Comparison of ENCODE assay signal across 14 mouse cellular contexts in genomic region chr4:116402708-116403107, GRCm38 (mm10).
DNase-seq lines count a peak whose midpoint lies in the region; ATAC-seq and TF ChIP-seq lines count a peak whose summit lies in the region.
"Had no signal": no experiment of that assay in that cellular context is flagged by ENCODE, and none has a peak within 500 bp of the region (broad histone marks: within the 10 kb centered on the region; RNA-seq: fewer than 3 reads in every experiment).

No protein-coding gene starts in this region.

- in situ Hi-C loops in CH12.LX (cut with MboI; ENCODE audit: low pct_ligation_motif_present, low pct_unique_long_range_greater_than_20kb, low sequenced_read_pairs) = no loop called here

- DNase-seq in hindbrain, embryonic 14.5 days (ENCODE audit: low spot score) = no peak
- no peak for DNase-seq in CH12.LX (ENCODE audit: extremely low read depth)
- peak; percentile 13 for DNase-seq in c-Kit-positive CD71-negative TER-119-negative erythroid progenitor cells, embryonic 14.5 days (ENCODE audit: low read depth)
- no peak for DNase-seq in cerebellum, adult 11-12 months
- DNase-seq: adrenal gland, adult 8-10 months; gastrocnemius, adult 2 months; lung, postnatal 10 days had no signal

- 88% methylated on average over 1 of the region's 1 CpGs for WGBS in hindbrain, embryonic 14.5 days
- 91% methylated on average over 1 of the region's 1 CpGs for WGBS in hindbrain, embryonic 12.5 days
- 36% methylated on average over 1 of the region's 1 CpGs for WGBS in liver, embryonic 15.5 days (ENCODE audit: insufficient replicate concordance)

- no peak for ATAC-seq in hindbrain, embryonic 14.5 days (ENCODE audit: low FRiP score)
- ATAC-seq in hindbrain, embryonic 12.5 days (ENCODE audit: low FRiP score) = no peak
- ATAC-seq in liver, embryonic 15.5 days (ENCODE audit: insufficient read depth) = 0 out of 2 replicates have a peak, but pooled peaks have one; percentile 51
- no peak for ATAC-seq in megakaryocyte, adult 5-6 weeks (ENCODE audit: poor library complexity, severe bottlenecking)
- ATAC-seq in monocyte, adult 5-6 weeks (replicated peaks; ENCODE audit: insufficient number of reproducible peaks, low FRiP score, low TSS enrichment, poor library complexity, severe bottlenecking) = no peak
- ATAC-seq: CD4-positive, CD25-positive, alpha-beta regulatory T cell, adult 4 months had no signal

- H3K79me2 ChIP-seq in CH12.LX (replicated peaks; ENCODE audit: control insufficient read depth, extremely low read depth, insufficient read depth, poor library complexity, severe bottlenecking) = no peaks in the 10 kb centered on the region

- TF ChIP-seq EP300 in CH12.LX (IDR thresholded peaks at IDR 0.05; ENCODE audit: low read length) = no peak

- H3K4me2 ChIP-seq in hindbrain, embryonic 14.5 days (replicated peaks) = peak overlapping the region; percentile 57
- H3K4me2 ChIP-seq in hindbrain, embryonic 12.5 days (replicated peaks) = no peak overlapping the region
- H3K4me2 ChIP-seq in CH12.LX (ENCODE audit: insufficient read depth, low read depth, poor library complexity, severe bottlenecking) = no peak overlapping the region
- H3K4me2 ChIP-seq in liver, embryonic 15.5 days = peak overlapping the region; percentile 9; the same call in 1 of the 2 replicates

- no peak for TF ChIP-seq CTCF in CH12.LX (conservative IDR thresholded peaks at IDR 0.05 in 1 of 2, IDR thresholded peaks at IDR 0.05 in 1 of 2; ENCODE audit: low read depth in 2 of 2, low read length in 2 of 2)

- TF ChIP-seq RAD21 in CH12.LX (IDR thresholded peaks at IDR 0.05; ENCODE audit: low read depth, low read length) = no peak

- no peak overlapping the region for H3K27ac ChIP-seq in hindbrain, embryonic 14.5 days
- H3K27ac ChIP-seq in hindbrain, embryonic 12.5 days = no peak overlapping the region
- no peak overlapping the region for H3K27ac ChIP-seq in CH12.LX (ENCODE audit: insufficient read depth, low read depth)
- H3K27ac ChIP-seq in liver, embryonic 15.5 days (replicated peaks) = peak overlapping the region; percentile 33
- H3K27ac ChIP-seq: gastrocnemius, adult 2 months; heart, embryonic 10.5 days had no signal

- TF ChIP-seq POLR2A in CH12.LX (IDR thresholded peaks at IDR 0.05; ENCODE audit: low read depth, low read length) = no peak

- H3K9me3 ChIP-seq in hindbrain, embryonic 14.5 days (ENCODE audit: control insufficient read depth, low read length) = no peaks in the 10 kb centered on the region
- H3K9me3 ChIP-seq in hindbrain, embryonic 12.5 days (replicated peaks) = no peaks in the 10 kb centered on the region
- H3K9me3 ChIP-seq in CH12.LX (replicated peaks; ENCODE audit: low read length) = no peaks in the 10 kb centered on the region
- H3K9me3 ChIP-seq in liver, embryonic 15.5 days (replicated peaks) = no peaks in the 10 kb centered on the region
- H3K9me3 ChIP-seq: heart, embryonic 10.5 days had no signal

- H3K9ac ChIP-seq in hindbrain, embryonic 14.5 days = no peak overlapping the region
- H3K9ac ChIP-seq in hindbrain, embryonic 12.5 days = no peak overlapping the region
- H3K9ac ChIP-seq in CH12.LX (ENCODE audit: insufficient read depth, low read depth) = no peak overlapping the region
- H3K9ac ChIP-seq in liver, embryonic 15.5 days = no peak overlapping the region

- H3K4me1 ChIP-seq in hindbrain, embryonic 14.5 days (replicated peaks; ENCODE audit: control insufficient read depth, insufficient read depth, low read length) = peaks cover 25% of the 10 kb centered on the region
- peaks cover 7% of the 10 kb centered on the region for H3K4me1 ChIP-seq in hindbrain, embryonic 12.5 days
- H3K4me1 ChIP-seq in CH12.LX (ENCODE audit: control insufficient read depth in 1 of 2, insufficient read depth in 2 of 2) = peaks cover 0 to 18% of the 10 kb centered on the region in 2 experiments; a peak in 2 of 4 replicates
- H3K4me1 ChIP-seq in liver, embryonic 15.5 days (replicated peaks) = peaks cover 6% of the 10 kb centered on the region

- no peaks in the 10 kb centered on the region for H3K27me3 ChIP-seq in hindbrain, embryonic 14.5 days (ENCODE audit: control insufficient read depth, insufficient read depth, low read length)
- no peaks in the 10 kb centered on the region for H3K27me3 ChIP-seq in hindbrain, embryonic 12.5 days
- no peaks in the 10 kb centered on the region for H3K27me3 ChIP-seq in CH12.LX (replicated peaks)
- H3K27me3 ChIP-seq in liver, embryonic 15.5 days = no peaks in the 10 kb centered on the region

- H3K36me3 ChIP-seq in hindbrain, embryonic 14.5 days (replicated peaks; ENCODE audit: control insufficient read depth, insufficient read depth) = no peaks in the 10 kb centered on the region
- no peaks in the 10 kb centered on the region for H3K36me3 ChIP-seq in hindbrain, embryonic 12.5 days
- H3K36me3 ChIP-seq in CH12.LX (replicated peaks in 1 of 2; ENCODE audit: control insufficient read depth in 1 of 2, insufficient read depth in 1 of 2, low read length in 1 of 2) = no peaks in the 10 kb centered on the region
- no peaks in the 10 kb centered on the region for H3K36me3 ChIP-seq in liver, embryonic 15.5 days (replicated peaks)
- H3K36me3 ChIP-seq: heart, embryonic 10.5 days had no signal

- dilution Hi-C loops in CH12.LX (cut with MboI; ENCODE audit: extremely low pct_ligation_motif_present, extremely low pct_unique_long_range_greater_than_20kb, low sequenced_read_pairs) = no loop called here

- H3K4me3 ChIP-seq in hindbrain, embryonic 14.5 days (replicated peaks; ENCODE audit: low read length) = no peak overlapping the region
- H3K4me3 ChIP-seq in hindbrain, embryonic 12.5 days = no peak overlapping the region
- H3K4me3 ChIP-seq in CH12.LX (replicated peaks in 1 of 3; ENCODE audit: low read depth in 2 of 3, low read length in 2 of 3, poor library complexity in 1 of 3) = no peak overlapping the region
- H3K4me3 ChIP-seq in liver, embryonic 15.5 days (replicated peaks) = no peak overlapping the region
- H3K4me3 ChIP-seq: gastrocnemius, adult 2 months; heart, embryonic 10.5 days; myocyte had no signal

TF ChIP-seq in CH12.LX, 34 proteins besides CTCF, POLR2A, EP300 and RAD21:
- no peak for TF ChIP-seq NRF1 (IDR thresholded peaks at IDR 0.05; ENCODE audit: low read depth, low read length)
- no peak for TF ChIP-seq JUN (IDR thresholded peaks at IDR 0.05; ENCODE audit: insufficient read depth, low read depth, low read length)
- TF ChIP-seq MAFK (IDR thresholded peaks at IDR 0.05; ENCODE audit: insufficient replicate concordance, low read length) = peak; percentile 61; the same call in 1 of the 2 replicates
- TF ChIP-seq HCFC1 (IDR thresholded peaks at IDR 0.05; ENCODE audit: low read depth, low read length) = no peak
TF ChIP-seq in CH12.LX: peak in this region for 1.

Comparison
In these comparisons a context has a peak if more than half of its experiments do, and no peak if none do; other contexts are left out.
1. H3K4me2 ChIP-seq: peak in hindbrain, embryonic 14.5 days (single experiment) and liver, embryonic 15.5 days (single experiment); none in hindbrain, embryonic 12.5 days (single experiment) and CH12.LX (single experiment).